Mouse (Mus musculus): ENCODE results near the gene Gp1ba.
A peak's percentile ranks its signal among the peaks of the same experiment; 100 is the strongest.

Gene Gp1ba

GRCm38 (mm10) chr11:70629557-70629956 is 9.4 kb upstream of the Gp1ba start:
- DNase-seq (ENCODE audit: low spot score), result no peak

- no peak for DNase-seq (ENCODE audit: low spot score)
Measured at GRCm38 (mm10) chr11:70630129-70630528, 8.8 kb upstream of the Gp1ba start.

- DNase-seq (ENCODE audit: low spot score), result no peak
Measured at GRCm38 (mm10) chr11:70635601-70636000, 3.3 kb upstream of the Gp1ba start.

DNA sequence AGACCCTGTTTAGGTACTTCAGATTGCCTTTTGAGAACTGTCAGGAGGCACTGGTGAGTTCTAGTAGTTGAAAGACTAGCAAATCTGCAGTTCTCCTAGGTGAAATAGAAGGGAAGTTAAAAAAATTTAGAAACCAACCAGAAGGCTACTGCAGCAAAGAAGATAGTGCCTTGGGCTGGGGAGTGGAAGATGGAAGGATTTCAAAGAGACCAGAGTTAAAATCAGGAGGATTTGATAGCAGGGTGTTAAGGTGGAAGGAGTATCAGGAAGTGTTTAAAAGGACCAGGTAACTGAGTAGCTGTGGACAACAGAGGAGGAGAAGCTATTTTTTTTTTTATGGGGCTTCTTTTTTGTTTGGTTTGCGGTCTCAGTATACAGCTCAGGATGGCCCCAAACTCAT is 1.2 kb upstream of the Gp1ba start:
- DNase-seq (ENCODE audit: low spot score), result no peak

- no peak for DNase-seq (ENCODE audit: low spot score)
Measured at GRCm38 (mm10) chr11:70638293-70638692, 629 bp upstream of the Gp1ba start.

DNA sequence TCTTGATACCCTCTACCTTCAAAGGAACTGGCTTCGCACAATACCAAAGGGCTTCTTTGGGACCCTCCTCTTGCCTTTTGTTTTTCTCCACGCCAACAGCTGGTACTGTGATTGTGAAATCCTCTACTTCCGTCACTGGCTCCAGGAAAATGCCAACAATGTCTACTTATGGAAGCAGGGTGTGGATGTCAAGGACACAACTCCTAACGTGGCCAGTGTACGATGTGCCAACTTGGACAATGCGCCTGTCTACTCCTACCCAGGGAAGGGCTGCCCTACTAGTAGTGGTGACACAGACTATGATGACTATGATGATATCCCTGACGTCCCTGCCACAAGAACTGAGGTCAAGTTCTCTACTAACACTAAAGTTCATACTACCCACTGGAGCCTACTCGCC is 1.1 kb downstream of the Gp1ba start:
- DNase-seq (ENCODE audit: low spot score), result no peak

DNA sequence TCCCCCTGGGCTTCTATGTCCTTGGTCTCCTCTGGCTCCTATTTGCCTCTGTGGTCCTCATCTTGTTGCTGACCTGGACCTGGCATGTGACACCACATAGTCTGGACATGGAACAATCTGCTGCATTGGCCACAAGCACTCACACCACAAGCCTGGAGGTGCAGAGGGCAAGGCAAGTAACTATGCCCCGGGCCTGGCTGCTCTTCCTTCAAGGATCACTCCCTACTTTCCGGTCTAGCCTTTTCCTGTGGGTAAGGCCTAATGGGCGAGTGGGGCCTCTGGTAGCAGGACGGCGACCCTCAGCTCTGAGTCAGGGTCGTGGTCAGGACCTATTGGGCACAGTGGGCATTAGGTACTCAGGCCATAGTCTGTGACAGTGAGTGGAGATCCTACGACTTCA is 2.3 kb downstream of the Gp1ba start:
- no peak for DNase-seq (ENCODE audit: low spot score)

- DNase-seq (ENCODE audit: low spot score), result no peak
Measured at GRCm38 (mm10) chr11:70643051-70643450, 4.1 kb downstream of the Gp1ba start.

DNA sequence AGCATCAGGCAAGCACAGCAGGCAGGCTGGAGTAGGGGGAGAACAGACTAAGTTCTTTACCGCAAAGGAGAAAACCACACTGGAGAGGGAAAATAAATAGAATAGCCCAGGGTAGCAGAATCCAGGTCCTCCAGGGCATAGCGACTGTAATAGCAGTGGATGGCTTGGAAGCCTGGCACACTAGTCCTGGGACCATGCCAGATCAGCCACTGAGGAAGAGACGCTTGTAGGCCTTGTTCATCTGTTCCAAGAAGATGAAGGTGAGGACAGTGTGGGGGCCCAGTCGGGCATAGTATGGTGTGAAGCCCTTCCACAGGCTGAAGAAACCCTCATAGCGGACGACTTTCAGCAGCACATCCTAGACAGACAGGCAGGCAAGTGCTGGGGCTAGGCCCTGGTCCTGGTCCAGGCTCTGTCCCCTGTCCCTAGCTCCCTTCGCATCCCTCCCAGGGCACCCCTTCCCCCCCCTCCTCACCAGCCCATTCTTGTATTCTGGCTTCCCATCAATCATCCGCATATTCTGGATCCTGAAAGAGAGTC is 5.7 kb downstream of the Gp1ba start:
- no peak for DNase-seq (ENCODE audit: low spot score)

DNA sequence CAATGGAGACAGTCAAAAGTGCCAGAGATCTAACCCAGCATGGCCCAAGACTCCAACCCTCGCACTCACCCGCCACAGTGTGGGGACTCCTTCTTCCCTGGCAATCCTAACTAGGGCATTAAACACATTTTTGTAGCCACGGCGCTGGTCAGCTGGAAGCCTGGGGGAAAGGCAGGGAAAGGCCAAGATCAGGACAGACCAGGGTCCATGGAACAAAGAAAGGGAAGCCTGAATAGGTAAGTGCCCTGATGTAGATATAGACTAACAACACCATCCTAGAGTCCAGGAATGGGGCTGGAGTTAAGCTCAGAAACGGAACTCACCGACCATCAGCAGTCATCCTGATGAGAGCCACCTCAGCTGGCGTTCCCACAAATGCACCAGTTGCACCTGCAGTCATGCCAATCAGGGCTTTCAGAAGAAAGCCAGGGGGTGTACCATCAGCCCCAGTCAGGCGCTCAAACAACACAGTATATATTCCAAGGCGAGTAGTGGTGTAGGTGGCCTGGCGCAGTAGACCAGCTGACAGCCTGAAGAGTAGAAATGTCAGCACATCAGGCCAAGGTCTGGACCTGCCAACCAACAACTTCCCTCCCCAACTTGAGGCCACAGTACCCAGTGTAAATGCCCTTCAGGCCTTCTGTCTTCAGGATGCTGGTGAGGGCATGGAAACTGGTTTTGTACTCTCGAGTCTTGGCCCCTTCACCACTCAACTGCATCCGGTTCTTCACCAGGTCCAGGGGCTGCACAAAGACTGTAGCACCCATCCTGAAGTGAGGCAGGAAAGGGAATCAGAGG is 6.7 kb downstream of the Gp1ba start:
- no peak for DNase-seq (ENCODE audit: low spot score)

GRCm38 (mm10) chr11:70646259-70646555 is 7.3 kb downstream of the Gp1ba start:
- no peak for DNase-seq (ENCODE audit: low spot score)

DNA sequence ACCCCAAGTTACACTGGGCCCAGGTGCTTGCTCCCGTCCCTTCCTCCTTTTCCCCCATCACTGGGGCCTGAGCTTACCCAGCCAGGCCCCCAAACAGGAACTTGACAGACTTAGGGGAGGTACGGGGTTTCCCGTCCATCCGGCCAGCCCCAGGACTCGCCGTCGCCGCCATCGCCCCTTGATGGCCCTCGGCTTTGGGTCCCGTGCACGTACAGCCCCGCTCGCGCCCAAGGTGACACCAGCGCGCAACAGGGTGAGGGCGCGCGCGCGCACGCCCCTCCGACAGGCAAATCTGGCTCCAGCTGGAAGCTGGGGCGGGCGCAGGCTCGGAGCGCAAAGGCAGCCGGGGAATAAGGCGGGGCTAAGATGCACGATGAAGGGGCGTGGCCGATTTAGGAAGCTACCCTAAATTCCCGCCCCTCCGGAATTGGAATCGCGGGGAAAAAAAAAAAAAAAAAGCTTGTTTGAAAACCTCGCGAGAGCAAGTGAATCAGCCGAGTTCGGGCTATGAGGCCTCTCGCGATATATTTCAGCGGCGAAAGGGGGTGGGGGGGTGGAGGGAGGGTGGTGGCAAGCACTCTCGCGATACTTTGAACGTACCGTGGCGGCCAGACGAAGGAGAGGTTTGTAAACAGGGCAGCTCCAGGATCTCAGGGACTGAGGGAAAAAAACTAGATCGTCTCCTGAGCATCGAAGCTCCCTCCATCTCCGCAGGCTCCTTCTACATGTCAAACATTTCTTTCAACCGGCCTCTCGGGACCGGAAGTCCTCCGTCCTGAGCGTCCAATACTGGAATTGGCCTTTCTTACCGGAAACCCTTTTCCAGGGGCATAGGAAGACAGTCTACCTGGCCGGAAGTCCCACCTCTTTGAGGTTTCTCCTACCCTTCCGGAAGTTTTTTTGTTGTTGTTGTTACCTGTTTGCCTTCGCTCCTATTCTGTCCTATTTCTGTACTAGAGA is 8.0 kb downstream of the Gp1ba start, which contains the start of the genes Rnf167 and Slc25a11:
Rnf167 (plus strand) TSS at position 545 of the 960 bp plus-strand sequence.
Slc25a11 (minus strand) TSS at position 789 of the 960 bp plus-strand sequence.
- DNase-seq (ENCODE audit: low spot score), result peak; percentile 85

GRCm38 (mm10) chr11:70647716-70648420 is 8.9 kb downstream of the Gp1ba start:
- no peak for DNase-seq (ENCODE audit: low spot score)

GRCm38 (mm10) chr11:70648512-70648911 is 9.6 kb downstream of the Gp1ba start:
- no peak for DNase-seq (ENCODE audit: low spot score)

DNA sequence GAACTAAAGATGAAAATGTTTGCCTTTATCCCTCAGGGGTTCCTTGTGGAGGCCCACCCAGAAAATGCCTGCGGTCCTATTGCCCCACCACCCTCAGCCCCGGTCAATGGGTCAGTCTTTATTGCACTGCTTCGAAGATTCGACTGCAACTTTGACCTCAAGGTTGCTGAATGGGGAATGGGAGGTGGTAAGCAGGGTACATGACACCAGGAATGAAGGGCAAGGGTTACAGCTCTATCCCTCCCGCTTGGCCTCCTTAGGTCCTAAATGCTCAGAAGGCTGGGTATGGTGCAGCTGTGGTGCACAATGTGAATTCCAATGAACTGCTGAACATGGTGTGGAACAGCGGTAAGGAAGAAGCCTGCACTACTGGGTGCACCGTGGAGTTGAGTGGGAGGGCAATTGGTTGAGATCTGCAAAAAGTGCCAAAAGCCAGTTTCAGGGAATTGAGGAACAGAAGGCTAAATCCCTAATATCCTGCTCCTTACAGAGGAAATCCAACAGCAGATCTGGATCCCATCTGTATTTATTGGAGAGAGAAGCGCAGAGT is 10.3 kb downstream of the Gp1ba start:
- DNase-seq (ENCODE audit: low spot score), result no peak

DNA sequence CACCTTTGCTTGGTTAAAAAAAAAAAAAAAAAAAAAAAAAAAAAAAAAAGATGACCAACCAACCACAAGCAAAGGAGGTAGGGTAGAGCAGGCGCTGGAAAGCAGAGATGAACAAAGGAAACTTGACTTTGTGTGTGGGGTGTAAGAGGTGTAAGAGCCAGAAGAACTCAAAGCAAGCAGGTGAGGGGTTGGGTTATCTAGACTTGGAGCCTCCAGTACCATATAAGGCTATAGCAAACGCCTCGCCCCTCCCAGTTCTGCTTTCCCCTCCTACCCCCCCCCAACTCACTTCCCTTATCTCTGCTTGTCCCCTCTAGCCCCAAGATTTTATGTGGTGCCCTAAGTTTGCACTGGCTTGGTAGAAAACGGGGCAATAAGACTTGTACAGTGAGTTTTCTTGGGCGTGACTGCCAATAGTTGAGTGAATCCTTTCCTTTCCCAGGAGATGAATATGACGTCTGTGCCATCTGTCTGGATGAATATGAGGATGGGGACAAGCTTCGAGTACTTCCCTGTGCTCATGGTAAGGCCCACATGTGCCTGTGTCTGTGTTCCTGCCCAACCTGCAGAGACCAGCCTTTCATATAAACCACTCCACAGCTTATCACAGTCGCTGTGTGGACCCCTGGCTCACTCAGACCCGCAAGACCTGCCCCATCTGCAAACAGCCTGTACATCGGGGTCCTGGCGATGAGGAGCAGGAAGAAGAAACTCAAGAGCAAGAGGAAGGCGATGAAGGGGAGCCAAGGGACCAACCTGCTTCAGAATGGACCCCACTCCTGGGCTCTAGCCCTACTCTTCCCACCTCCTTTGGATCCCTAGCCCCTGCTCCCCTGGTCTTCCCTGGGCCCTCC is 11.6 kb downstream of the Gp1ba start:
- DNase-seq (ENCODE audit: low spot score), result no peak

DNA sequence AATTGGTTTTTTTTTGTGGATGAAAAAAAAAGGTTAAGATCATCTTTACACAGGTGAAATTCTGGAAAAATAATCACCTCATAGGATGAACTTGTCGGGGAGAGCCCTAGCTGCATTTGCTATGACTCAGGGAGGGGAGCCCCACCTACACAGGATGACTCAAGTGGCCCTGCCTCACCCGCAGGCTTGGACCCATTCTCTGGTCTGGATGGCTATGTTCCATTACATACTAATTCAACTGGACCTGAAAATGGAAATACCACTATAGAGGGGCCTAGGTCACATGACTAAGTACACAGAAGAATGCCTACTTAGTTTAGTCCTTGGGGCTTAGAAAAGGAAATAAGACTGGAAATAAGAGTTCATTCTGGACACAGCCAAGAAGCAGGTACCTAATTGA is 12.5 kb downstream of the Gp1ba start:
- DNase-seq (ENCODE audit: low spot score), result no peak

GRCm38 (mm10) chr11:70652029-70652883 is 13.3 kb downstream of the Gp1ba start:
- DNase-seq (ENCODE audit: low spot score), result no peak

- DNase-seq (ENCODE audit: low spot score), result no peak
Measured at GRCm38 (mm10) chr11:70652884-70653344, 14.0 kb downstream of the Gp1ba start.
